16 mouse cellular contexts compared by ENCODE assay signal in genomic region chr17:27577468-27577867, GRCm38 (mm10). TPM values are rescaled to one million over a fixed set of nuclear protein-coding genes. Genes with fewer than 3 reads are reported as not detected.
A peak's percentile ranks its signal among the peaks of the same experiment; 100 is the strongest.
DNase-seq lines count a peak whose midpoint lies in the region; ATAC-seq and TF ChIP-seq lines count a peak whose summit lies in the region.
"Had no signal": no experiment of that assay in that cellular context is flagged by ENCODE, and none has a peak within 500 bp of the region (broad histone marks: within the 10 kb centered on the region; RNA-seq: fewer than 3 reads in every experiment).

No protein-coding gene starts in this region.

- peak overlapping the region; percentile 10; the same call in 1 of the 2 replicates for H3K27ac ChIP-seq in forebrain, postnatal 0 days (ENCODE audit: low read depth, low read length)
- no peak overlapping the region; the same call in 1 of the 2 replicates for H3K27ac ChIP-seq in forebrain, embryonic 10.5 days
- no peak overlapping the region for H3K27ac ChIP-seq in stomach, postnatal 0 days (replicated peaks)
- H3K27ac ChIP-seq: liver, embryonic 15.5 days had no signal

- TF ChIP-seq EP300 in stomach, postnatal 0 days (optimal IDR thresholded peaks at IDR 0.05), result no peak

- H3K9me3 ChIP-seq in forebrain, postnatal 0 days (ENCODE audit: low read length), result no peaks in the 10 kb centered on the region
- H3K9me3 ChIP-seq in forebrain, embryonic 10.5 days, result no peaks in the 10 kb centered on the region
- H3K9me3 ChIP-seq in stomach, postnatal 0 days (ENCODE audit: control insufficient read depth, low read length), result no peaks in the 10 kb centered on the region
- H3K9me3 ChIP-seq: liver, embryonic 15.5 days had no signal

- WGBS in forebrain, postnatal 0 days, result 63% methylated on average over 6 of the region's 6 CpGs
- 82% methylated on average over 6 of the region's 6 CpGs for WGBS in forebrain, embryonic 10.5 days
- WGBS in stomach, postnatal 0 days, result 66% methylated on average over 6 of the region's 6 CpGs

- no peak for DNase-seq in forebrain, postnatal 0 days
- DNase-seq in forebrain, embryonic 10.5 days (ENCODE audit: extremely low spot score, low spot score), result no peak
- DNase-seq in kidney, postnatal 4 days, result peak; percentile 58 to 67
- no peak for DNase-seq in kidney, adult 9 months
- peak; percentile 46 for DNase-seq in thymus, postnatal 4 days
- DNase-seq in thymus, postnatal 10 days (ENCODE audit: low spot score in 2 of 2), result no peak
- no peak for DNase-seq in stomach, postnatal 0 days (ENCODE audit: low spot score)
- no peak for DNase-seq in adipocyte (ENCODE audit: low spot score)
- DNase-seq: gastrocnemius, postnatal 25 days; right cerebral cortex, postnatal 4 days had no signal

- no peaks in the 10 kb centered on the region for H3K4me1 ChIP-seq in forebrain, postnatal 0 days (ENCODE audit: insufficient read depth)
- no peaks in the 10 kb centered on the region for H3K4me1 ChIP-seq in forebrain, embryonic 10.5 days
- H3K4me1 ChIP-seq in stomach, postnatal 0 days (replicated peaks; ENCODE audit: control insufficient read depth, insufficient read depth), result 0 out of 2 replicates have a peak, but pooled peaks cover 3% of the 10 kb centered on the region

- peaks cover 43% of the 10 kb centered on the region for H3K36me3 ChIP-seq in forebrain, postnatal 0 days (ENCODE audit: insufficient read depth)
- peaks cover 96% of the 10 kb centered on the region for H3K36me3 ChIP-seq in forebrain, embryonic 10.5 days (replicated peaks)
- peaks cover 5% of the 10 kb centered on the region; the same call in 1 of the 2 replicates for H3K36me3 ChIP-seq in stomach, postnatal 0 days (ENCODE audit: control insufficient read depth, insufficient read depth, low read length)

- TF ChIP-seq CTCF in forebrain, postnatal 0 days (IDR thresholded peaks at IDR 0.05; ENCODE audit: low read depth), result peak; percentile 50
- peak; percentile 54 for TF ChIP-seq CTCF in stomach, postnatal 0 days (IDR thresholded peaks at IDR 0.05; ENCODE audit: low read depth)

- no peak overlapping the region for H3K9ac ChIP-seq in forebrain, postnatal 0 days
- H3K9ac ChIP-seq in stomach, postnatal 0 days (ENCODE audit: low read length), result no peak overlapping the region
- H3K9ac ChIP-seq: liver, embryonic 15.5 days had no signal

- H3K4me3 ChIP-seq in forebrain, postnatal 0 days (ENCODE audit: low read depth, low read length), result no peak overlapping the region
- H3K4me3 ChIP-seq in forebrain, embryonic 10.5 days, result no peak overlapping the region
- no peak overlapping the region for H3K4me3 ChIP-seq in stomach, postnatal 0 days (ENCODE audit: low read depth, low read length)
- H3K4me3 ChIP-seq: erythroblast, embryonic 14.5 days; liver, embryonic 15.5 days had no signal

- no peaks in the 10 kb centered on the region for H3K27me3 ChIP-seq in forebrain, postnatal 0 days (ENCODE audit: insufficient read depth, low read length)
- H3K27me3 ChIP-seq in forebrain, embryonic 10.5 days (ENCODE audit: poor library complexity, severe bottlenecking), result no peaks in the 10 kb centered on the region
- no peaks in the 10 kb centered on the region for H3K27me3 ChIP-seq in stomach, postnatal 0 days (ENCODE audit: control insufficient read depth, insufficient read depth, low read length)
- H3K27me3 ChIP-seq: CH12.LX; liver, embryonic 15.5 days had no signal

- ATAC-seq in forebrain, postnatal 0 days, result 0 out of 2 replicates have a peak, but pooled peaks have one; percentile 7
- ATAC-seq in stomach, postnatal 0 days (ENCODE audit: low FRiP score, low TSS enrichment), result no peak

- H3K4me2 ChIP-seq in forebrain, postnatal 0 days (ENCODE audit: low read depth), result no peak overlapping the region
- no peak overlapping the region for H3K4me2 ChIP-seq in stomach, postnatal 0 days (replicated peaks; ENCODE audit: low read depth)
- H3K4me2 ChIP-seq: liver, embryonic 15.5 days had no signal

RNA-seq across cellular contexts. Expression of gene AI413582, which starts 11.9 kb away (rescaled TPM):
- total RNA-seq in forebrain, postnatal 0 days (2014; rRNA removed), result 35.0 and 70.3 TPM in 2 replicates
- 85.2 and 92.8 TPM in 2 replicates for polyA plus RNA-seq in forebrain, postnatal 0 days (2015; fragmentation: Nextera tagmentation; extraction: Ambion mirVana)
- polyA plus RNA-seq in forebrain, embryonic 10.5 days (2016; fragmentation: Nextera tagmentation; extraction: Ambion mirVana), result 12.5 and 12.7 TPM in 2 replicates
- 37.1 and 37.7 TPM in 2 replicates for polyA plus RNA-seq in stomach, postnatal 0 days (2015; fragmentation: Nextera tagmentation; extraction: Ambion mirVana)

RNA-seq across cellular contexts. Expression of gene Hmga1, which starts 21.2 kb away (rescaled TPM):
- 84.7 and 99.1 TPM in 2 replicates for total RNA-seq in forebrain, postnatal 0 days (2014; rRNA removed)
- polyA plus RNA-seq in forebrain, postnatal 0 days (2015; fragmentation: Nextera tagmentation; extraction: Ambion mirVana), result 122 and 123 TPM in 2 replicates
- polyA plus RNA-seq in forebrain, embryonic 10.5 days (2016; fragmentation: Nextera tagmentation; extraction: Ambion mirVana), result 821 and 911 TPM in 2 replicates
- polyA plus RNA-seq in stomach, postnatal 0 days (2015; fragmentation: Nextera tagmentation; extraction: Ambion mirVana), result 71.1 and 78.4 TPM in 2 replicates

RNA-seq across cellular contexts. Expression of gene Nudt3, which starts 45.8 kb away (rescaled TPM):
- total RNA-seq in forebrain, postnatal 0 days (2014; rRNA removed), result 324 and 329 TPM in 2 replicates
- polyA plus RNA-seq in forebrain, postnatal 0 days (2015; fragmentation: Nextera tagmentation; extraction: Ambion mirVana), result 249 TPM in 2 replicates
- 81.9 and 91.7 TPM in 2 replicates for polyA plus RNA-seq in forebrain, embryonic 10.5 days (2016; fragmentation: Nextera tagmentation; extraction: Ambion mirVana)
- polyA plus RNA-seq in stomach, postnatal 0 days (2015; fragmentation: Nextera tagmentation; extraction: Ambion mirVana), result 40.6 and 43.9 TPM in 2 replicates

RNA-seq across cellular contexts. Expression of gene Grm4, which starts 56.3 kb away (rescaled TPM):
- 13.1 and 14.5 TPM in 2 replicates for total RNA-seq in forebrain, postnatal 0 days (2014; rRNA removed)
- polyA plus RNA-seq in forebrain, postnatal 0 days (2015; fragmentation: Nextera tagmentation; extraction: Ambion mirVana), result 3.2 and 5.5 TPM in 2 replicates
- polyA plus RNA-seq in forebrain, embryonic 10.5 days (2016; fragmentation: Nextera tagmentation; extraction: Ambion mirVana), result 0.61 and 0.73 TPM in 2 replicates
- polyA plus RNA-seq in stomach, postnatal 0 days (2015; fragmentation: Nextera tagmentation; extraction: Ambion mirVana), result 0.16 TPM in 2 replicates
- total RNA-seq: CH12.LX had no signal
- polyA plus RNA-seq: erythroblast, embryonic 14.5 days had no signal

RNA-seq across cellular contexts. Expression of gene RPS10-NUDT3, which starts 57.6 kb away (rescaled TPM):
- total RNA-seq in forebrain, postnatal 0 days (2014; rRNA removed), result not detected in 2 replicates
- not detected in 2 replicates for polyA plus RNA-seq in forebrain, postnatal 0 days (2015; fragmentation: Nextera tagmentation; extraction: Ambion mirVana)
- not detected in 2 replicates for polyA plus RNA-seq in forebrain, embryonic 10.5 days (2016; fragmentation: Nextera tagmentation; extraction: Ambion mirVana)
- not detected in 2 replicates for polyA plus RNA-seq in stomach, postnatal 0 days (2015; fragmentation: Nextera tagmentation; extraction: Ambion mirVana)
- total RNA-seq: CH12.LX; gastrocnemius, postnatal 25 days had no signal
- polyA plus RNA-seq: erythroblast, embryonic 14.5 days; large intestine, adult 2 months; liver, embryonic 15.5 days; neural tube, embryonic 11.5 days; thymus, postnatal 0 days had no signal

Comparison
In these comparisons a context has a peak if more than half of its experiments do, and no peak if none do; other contexts are left out.
1. DNase-seq: peak in kidney, postnatal 4 days (2 of 2) and thymus, postnatal 4 days (single experiment); none in forebrain, postnatal 0 days (single experiment), forebrain, embryonic 10.5 days (single experiment), kidney, adult 9 months (single experiment), thymus, postnatal 10 days (0 of 2), stomach, postnatal 0 days (single experiment) and adipocyte (single experiment).